Mouse (Mus musculus): Measurements from ENCODE around the gene Sde2.

Sde2 gene

GRCm38 (mm10) chr1:180850316-180851270 is at the start of gene Sde2:
Gene Sde2 (plus strand): TSS chr1:180851127.
- peak; percentile 100 for DNase-seq (ENCODE audit: low read depth, low spot score)

DNA sequence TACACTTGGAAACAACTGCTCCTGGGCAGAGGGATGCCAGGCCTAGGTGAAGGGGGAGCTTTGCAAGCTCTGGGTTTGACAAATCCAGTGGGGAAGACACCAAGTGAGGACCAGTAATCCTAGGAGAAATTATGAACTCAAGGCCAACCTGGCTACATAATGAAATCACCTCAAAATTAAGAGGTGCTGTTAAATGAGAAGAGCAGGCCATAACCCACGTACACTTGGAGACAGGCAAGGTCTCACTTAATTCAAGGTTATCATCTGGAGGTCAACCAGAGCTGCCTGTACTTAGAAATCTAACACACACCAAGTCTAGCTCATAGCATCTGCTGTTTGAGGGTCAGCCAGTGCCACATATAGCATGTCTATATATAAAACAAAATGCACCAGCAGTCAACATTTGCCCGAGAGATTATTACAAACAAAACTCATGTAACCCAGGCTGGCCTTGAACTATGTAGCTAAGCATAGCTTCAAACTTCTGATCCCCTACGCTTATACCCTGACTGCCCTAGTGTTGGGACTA is 49.4 kb upstream of the Sde2 start:
- no peak for DNase-seq (ENCODE audit: low read depth, low spot score)

GRCm38 (mm10) chr1:180803881-180804280 is 47.0 kb upstream of the Sde2 start:
- no peak for DNase-seq (ENCODE audit: low read depth, low spot score)

GRCm38 (mm10) chr1:180808831-180809230 is 42.1 kb upstream of the Sde2 start:
- DNase-seq (ENCODE audit: low read depth, low spot score): no peak

- DNase-seq (ENCODE audit: low read depth, low spot score): no peak
Observed at GRCm38 (mm10) chr1:180810976-180811375, 40.0 kb upstream of the Sde2 start.

DNA sequence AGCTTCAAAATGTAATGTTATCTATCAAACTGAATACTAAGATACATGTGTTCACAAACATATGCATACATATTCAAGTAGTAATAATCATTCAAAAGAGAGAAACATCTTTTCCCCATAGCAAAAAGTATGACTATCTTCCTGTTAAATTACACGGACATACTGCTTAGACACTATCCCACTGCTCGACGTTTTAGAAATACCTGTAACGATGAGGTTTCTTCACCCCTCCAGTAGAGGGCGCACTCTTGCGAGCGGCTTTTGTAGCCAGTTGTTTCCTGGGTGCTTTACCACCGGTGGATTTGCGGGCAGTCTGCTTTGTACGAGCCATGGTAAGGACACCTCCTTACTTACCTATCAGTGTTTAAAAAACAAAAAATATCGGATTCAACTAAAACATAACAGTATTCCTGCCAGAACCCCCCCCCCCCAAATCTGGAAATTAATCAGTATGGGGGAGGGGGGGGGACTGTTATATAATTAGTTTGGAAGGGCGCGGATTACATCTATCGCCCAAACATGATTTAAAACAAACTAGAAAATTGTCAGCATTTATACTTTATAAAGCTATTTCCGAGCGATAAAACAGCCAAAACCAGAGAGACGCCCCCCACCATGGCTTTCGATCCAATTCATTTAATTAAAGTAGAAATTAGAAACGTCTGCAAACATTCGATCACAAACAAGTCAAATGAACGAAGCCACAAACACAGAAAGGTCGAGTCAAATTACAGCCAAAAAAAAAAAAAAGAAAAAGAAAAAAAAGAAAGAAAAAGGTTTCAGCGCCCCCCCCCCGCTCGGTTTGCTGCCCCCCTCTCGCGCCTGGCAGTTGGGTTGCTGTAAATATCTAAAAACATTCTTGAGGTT is 39.1 kb upstream of the Sde2 start:
- no peak for DNase-seq (ENCODE audit: low read depth, low spot score)

DNA sequence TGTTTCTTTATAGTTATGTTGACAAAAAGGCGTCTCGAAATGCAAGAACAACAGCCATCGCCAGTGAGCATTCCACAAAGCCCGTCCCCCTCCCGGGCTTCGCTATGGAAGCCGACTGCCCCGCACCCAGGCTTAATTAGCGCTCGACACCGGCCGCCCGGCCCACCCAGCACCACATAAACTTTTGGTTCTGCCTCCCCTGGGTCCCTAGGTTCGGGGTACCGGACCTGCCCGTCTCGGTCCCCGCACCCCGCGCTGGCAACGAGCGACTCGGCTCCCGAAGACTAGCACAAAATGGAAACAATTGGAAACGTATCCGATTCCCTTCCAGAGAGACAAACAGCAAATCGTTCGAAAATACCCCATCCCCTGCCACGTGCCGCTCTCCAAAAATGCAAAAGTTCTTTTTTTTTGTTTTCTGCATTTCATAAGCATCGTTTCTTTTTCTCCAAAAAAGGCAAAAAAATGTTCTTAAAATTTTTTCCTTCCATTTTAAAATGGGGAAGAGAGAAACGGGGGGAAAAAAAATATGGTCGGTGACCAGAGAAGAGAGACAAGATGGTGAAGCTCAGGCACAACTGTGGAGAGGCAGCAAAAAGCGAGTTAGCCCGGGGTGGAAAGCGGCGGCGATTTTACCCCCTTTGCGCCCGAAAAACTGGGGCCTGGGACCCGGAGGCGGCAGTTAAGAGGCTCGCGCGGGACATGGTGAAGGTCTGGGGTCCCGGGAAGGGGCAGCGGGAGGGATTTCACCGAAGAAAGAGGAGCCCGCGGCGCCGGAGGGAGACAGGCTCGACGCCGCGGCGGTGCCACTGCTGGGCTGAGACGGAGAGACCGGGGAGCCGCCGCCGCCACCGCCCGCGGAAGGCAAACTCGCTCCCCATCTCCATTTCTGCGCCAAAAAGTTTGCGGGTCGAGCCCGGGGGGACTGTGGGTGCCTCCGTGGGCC is 38.2 kb upstream of the Sde2 start:
- DNase-seq (ENCODE audit: low read depth, low spot score): no peak

DNA sequence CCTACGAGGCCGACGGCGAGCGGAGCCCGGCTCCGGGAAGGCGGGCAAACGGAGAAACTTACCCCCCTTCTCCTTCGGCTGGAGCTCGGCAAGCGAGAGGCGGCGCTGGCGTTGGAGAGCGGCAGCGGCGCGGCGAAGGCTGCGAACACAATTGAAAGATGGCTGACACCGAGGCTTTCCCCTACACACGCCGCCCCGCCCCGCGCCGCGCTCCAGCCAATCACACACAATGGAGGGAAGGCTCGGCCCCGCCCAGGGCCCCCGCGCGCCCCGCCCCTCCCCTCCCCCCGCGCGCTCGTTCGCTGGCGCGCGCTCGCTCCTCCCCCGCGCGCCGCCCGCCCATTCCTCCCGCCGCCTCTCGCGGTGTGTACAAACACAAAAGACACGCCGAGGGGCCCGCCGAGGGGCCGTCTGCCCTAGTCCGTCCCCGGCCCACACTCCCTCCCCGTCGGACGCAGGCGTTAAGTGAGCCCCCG is 37.5 kb upstream of the Sde2 start:
- peak; percentile 92 for DNase-seq (ENCODE audit: low read depth, low spot score)

DNA sequence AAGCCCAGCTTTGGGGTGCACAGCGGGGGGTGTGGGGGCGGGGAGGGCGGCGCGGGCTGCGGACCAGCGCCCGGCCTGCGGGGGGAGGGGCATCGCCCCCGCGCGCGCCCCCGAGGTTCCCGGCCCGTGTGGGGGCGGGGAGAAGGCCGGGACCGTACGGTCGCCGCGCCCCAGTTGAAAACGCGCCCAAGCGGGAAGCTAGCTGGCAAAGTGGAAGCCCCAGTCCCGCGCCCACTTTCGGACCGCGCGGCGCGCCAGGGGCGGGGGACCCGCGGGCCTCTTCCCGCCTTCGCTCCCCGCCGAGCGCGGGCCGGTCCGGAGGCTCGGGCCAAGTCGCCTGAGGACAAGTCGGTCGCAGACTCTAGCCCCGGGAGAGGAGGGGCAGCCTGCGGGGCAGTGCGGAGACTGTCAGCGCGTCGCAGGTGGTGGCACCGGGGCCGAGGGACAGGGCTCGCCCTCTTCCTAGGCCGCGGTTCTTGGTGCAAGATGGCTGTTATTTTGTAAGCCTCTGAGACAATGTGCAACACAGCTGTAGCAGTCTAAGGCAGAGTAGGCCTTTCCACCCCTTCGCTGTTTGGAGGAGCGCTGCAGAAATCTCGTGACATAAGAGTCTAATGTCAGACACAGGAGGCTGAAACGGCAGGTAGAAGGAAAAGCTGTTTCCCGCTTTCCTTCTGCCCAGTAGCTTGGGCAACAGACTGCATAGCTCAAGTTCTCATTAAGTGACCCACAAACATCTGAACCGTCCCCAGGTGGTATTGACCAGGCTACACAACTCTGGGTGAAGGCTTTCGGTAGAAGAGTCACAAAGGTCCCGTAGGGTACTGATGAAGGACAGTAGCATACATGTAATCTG is 36.8 kb upstream of the Sde2 start, which contains the start of gene H3f3a:
TSS of gene H3f3a (minus strand) at position 59 of the 856 bp plus-strand sequence.
- DNase-seq (ENCODE audit: low read depth, low spot score): peak; percentile 69

DNA sequence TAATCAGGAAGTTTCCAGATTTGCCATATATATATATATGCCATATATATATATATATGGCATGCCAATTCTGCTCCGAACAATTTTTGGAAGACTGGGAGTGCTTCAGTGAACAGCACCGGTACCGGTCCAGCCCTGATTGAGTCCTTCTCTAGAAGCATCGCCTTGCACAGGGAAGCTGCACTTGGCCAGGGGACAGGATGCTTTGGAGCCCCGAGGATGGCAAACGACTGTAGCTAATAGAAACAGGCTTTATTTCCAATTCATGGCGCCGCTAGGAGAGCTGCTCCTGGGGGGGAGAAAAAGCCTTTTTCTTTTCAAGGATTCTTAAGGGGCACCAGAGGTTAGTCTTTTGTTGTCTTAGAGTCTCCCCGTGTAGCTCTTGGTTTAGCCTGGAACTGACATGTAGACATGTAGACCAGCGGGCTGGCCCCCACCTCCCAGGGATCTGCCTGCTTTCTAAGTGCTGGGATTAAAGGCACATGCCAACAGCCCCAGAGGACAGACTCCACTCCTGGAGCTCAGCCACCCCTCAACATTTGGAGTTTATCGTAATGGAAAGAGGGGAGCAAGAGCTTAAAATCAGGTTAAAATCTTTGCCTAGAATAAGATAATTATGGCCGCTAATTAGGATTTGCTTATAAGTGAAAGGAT is 35.4 kb upstream of the Sde2 start:
- no peak for DNase-seq (ENCODE audit: low read depth, low spot score)

DNA sequence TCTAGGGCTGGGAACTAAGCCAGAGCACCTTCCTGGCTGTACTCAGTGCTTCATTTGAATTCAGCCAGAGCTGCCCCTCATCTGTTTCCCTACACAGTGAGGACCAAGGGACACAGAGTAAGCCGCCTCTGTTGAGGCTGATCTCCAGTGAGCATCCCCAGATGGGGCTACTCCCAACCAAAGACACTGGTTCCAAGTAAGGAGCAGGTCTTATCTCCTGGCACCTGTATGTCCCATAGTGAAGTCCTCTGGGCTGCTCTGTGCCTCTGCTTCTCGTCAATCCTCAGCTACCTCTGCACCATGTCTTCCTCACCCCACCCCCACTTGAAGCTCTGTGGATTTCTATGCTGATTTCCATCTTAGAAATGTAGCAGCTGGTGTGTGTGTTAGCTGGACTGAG is 32.9 kb upstream of the Sde2 start:
- DNase-seq (ENCODE audit: low read depth, low spot score): no peak

DNA sequence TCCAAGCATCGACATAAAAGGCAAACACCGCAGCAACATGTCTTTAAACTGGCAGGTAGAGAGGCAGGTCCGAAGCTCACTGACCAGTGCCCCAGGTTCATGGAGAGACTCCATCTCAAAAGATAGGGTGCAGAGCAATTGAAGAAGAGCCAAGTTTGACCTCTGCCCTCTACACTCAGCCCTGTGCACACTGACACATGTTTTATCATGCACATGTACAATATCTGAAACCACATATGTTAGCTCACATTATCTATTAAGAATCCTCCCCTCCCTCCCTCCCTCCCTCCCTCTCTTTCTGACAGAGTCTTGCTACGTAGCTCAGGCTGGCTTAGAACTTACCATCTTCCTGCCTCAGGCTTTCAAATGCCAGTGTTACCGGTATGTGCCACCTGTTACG is 29.8 kb upstream of the Sde2 start:
- DNase-seq (ENCODE audit: low read depth, low spot score): no peak

- no peak for DNase-seq (ENCODE audit: low read depth, low spot score)
Observed at GRCm38 (mm10) chr1:180822276-180822675, 28.7 kb upstream of the Sde2 start.

GRCm38 (mm10) chr1:180823716-180824115 is 27.2 kb upstream of the Sde2 start:
- DNase-seq (ENCODE audit: low read depth, low spot score): no peak

GRCm38 (mm10) chr1:180824721-180825120 is 26.2 kb upstream of the Sde2 start:
- no peak for DNase-seq (ENCODE audit: low read depth, low spot score)

DNA sequence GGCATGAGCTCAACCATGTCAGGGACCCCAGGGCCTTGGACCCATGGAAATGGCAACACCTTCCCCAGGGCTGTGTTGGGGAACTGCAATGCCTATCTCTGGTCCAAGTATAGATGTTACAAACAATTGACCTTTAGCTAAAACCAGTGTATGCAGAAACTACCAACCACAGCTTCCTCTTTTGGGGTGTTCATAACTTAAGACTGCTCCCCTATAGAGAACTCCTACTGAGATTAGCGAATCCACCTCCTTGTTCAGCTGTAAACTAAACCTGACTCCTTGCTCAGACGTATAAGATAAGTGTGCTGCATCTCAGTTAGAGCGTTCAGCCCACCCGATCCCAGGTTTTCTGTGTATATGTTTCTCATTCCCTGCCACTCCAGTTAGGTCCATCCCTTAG is 24.3 kb upstream of the Sde2 start:
- DNase-seq (ENCODE audit: low read depth, low spot score): no peak

DNA sequence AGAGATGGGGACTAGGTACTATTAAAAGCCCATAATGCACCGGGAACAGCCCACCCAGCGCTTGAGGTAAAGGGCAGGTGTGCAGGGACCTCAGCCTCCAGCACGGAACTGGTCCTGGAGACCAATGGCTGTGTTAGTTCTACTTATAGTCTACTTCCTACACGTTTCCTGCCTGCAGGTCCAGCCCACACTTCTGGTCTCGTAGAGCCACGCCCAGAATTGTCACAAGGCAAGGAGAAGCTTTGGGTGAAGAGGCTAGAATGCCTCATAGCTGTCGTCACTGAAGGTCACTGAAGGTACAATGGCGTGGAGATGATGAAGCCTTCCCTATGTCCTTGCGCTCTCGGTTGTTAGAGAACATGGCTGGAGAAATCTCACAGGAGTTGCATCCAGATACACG is 21.2 kb upstream of the Sde2 start:
- DNase-seq (ENCODE audit: low read depth, low spot score): no peak

DNA sequence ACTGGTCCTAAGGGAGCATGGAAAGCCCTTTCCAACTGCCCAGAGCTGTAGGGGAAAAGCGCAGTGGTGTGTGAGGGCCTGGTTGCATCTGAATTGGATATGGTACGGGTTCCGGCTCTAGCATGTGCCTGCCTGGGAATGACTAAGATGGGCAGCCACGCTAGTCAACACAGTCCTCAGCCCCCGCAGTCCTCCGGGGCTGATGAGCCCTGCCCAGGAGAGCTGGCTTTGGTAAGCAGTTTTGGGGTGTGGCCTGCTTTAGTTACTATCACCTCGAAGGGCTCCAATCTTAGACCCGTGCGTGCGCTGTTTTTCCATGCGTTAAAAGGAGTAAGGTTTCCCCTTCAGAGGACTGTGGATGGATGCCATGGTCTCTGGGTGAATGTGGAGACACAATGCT is 20.8 kb upstream of the Sde2 start:
- DNase-seq (ENCODE audit: low read depth, low spot score): no peak

DNA sequence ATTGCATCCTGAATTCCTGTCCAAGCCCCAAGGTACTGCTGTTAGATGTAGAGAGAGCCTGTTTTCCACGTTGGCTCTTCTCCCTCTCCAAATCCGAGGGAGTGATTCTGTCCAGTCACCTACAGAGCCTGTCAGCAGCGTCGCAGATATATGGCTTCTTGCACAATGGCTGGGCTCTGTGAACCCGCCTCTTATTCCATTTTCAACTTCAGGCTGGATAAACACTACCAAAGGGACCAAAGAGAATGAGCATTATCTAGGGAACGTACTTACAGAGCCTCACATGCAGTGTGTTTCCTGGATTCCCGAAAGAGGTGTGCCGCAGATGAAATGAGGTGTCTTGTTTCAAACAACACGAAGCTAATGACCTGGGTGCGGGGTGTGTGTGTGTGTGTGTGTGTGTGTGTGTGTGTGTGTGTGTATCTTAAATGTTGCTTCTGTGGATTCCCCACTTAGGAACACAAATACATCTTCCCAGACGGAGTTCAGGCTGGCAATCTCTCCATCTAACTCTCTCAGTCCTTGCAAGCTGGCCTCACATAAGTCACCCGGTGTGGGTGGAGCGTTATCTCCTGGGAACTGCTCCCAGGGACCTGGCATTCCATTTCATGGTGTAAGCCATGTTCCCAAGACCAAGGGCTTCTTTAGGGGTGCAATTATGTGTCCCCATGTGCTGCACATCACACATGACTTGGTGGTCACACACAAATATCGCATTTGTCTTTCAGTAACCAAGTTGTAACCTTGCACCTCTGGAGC is 20.2 kb upstream of the Sde2 start:
- DNase-seq (ENCODE audit: low read depth, low spot score): no peak

Data from skeletal muscle tissue, adult 2 months (tissue).